Mouse (Mus musculus): ENCODE results near the gene Srarp. TPM values are rescaled to one million over a fixed set of nuclear protein-coding genes. Genes with fewer than 3 reads are reported as not detected.
A peak's percentile ranks its signal among the peaks of the same experiment; 100 is the strongest.

The Srarp gene
- total RNA-seq, 4 experiments from 2014 or later: 3.4 to 4.9 (median 3.6) TPM

GRCm38 (mm10) chr4:141425484-141426479, 10.1 kb downstream of the Srarp start:
- DNase-seq (ENCODE audit: low spot score in 2 of 2): peak; percentile 59 to 61

GRCm38 (mm10) chr4:141423691-141424431, 12.0 kb downstream of the Srarp start:
- no peak for DNase-seq (ENCODE audit: low spot score in 2 of 2)

- no peak for DNase-seq (ENCODE audit: low spot score in 2 of 2)
Measured at GRCm38 (mm10) chr4:141423288-141423687, 12.6 kb downstream of the Srarp start.

GRCm38 (mm10) chr4:141422841-141423240, 13.1 kb downstream of the Srarp start:
- no peak for DNase-seq (ENCODE audit: low spot score in 2 of 2)

- no peak for DNase-seq (ENCODE audit: low spot score in 2 of 2)
Measured at GRCm38 (mm10) chr4:141421423-141421822, 14.5 kb downstream of the Srarp start.

- DNase-seq (ENCODE audit: low spot score in 2 of 2): no peak
Measured at GRCm38 (mm10) chr4:141420886-141421285, 15.0 kb downstream of the Srarp start.

- DNase-seq (ENCODE audit: low spot score in 2 of 2): no peak
Measured at GRCm38 (mm10) chr4:141420192-141420829, 15.6 kb downstream of the Srarp start, which contains the start of gene Hspb7. TSS of gene Hspb7 (plus strand) at chr4:141420779.

GRCm38 (mm10) chr4:141419398-141420191, 16.3 kb downstream of the Srarp start:
- DNase-seq (ENCODE audit: low spot score in 2 of 2): no peak

- no peak for DNase-seq (ENCODE audit: low spot score in 2 of 2)
Measured at GRCm38 (mm10) chr4:141415924-141416323, 20.0 kb downstream of the Srarp start, which contains the start of gene Clcnkb. TSS of gene Clcnkb (minus strand) at chr4:141416014.

GRCm38 (mm10) chr4:141411430-141411992, 24.4 kb downstream of the Srarp start:
- DNase-seq (ENCODE audit: low spot score in 2 of 2): no peak

GRCm38 (mm10) chr4:141408577-141408976, 27.3 kb downstream of the Srarp start:
- no peak for DNase-seq (ENCODE audit: low spot score in 2 of 2)

- no peak for DNase-seq (ENCODE audit: low spot score in 2 of 2)
Measured at GRCm38 (mm10) chr4:141406516-141407299, 29.2 kb downstream of the Srarp start.

GRCm38 (mm10) chr4:141405314-141405622, 30.6 kb downstream of the Srarp start:
- no peak for DNase-seq (ENCODE audit: low spot score in 2 of 2)

GRCm38 (mm10) chr4:141404518-141405313, 31.2 kb downstream of the Srarp start:
- peak; percentile 82 to 92 for DNase-seq (ENCODE audit: low spot score in 2 of 2)

GRCm38 (mm10) chr4:141400171-141400570, 35.7 kb downstream of the Srarp start:
- no peak for DNase-seq (ENCODE audit: low spot score in 2 of 2)

GRCm38 (mm10) chr4:141398545-141398944, 37.4 kb downstream of the Srarp start, which contains the start of gene Clcnka:
TSS of gene Clcnka (minus strand) at chr4:141398724.
- no peak for DNase-seq (ENCODE audit: low spot score in 2 of 2)

GRCm38 (mm10) chr4:141397861-141398260, 38.0 kb downstream of the Srarp start:
- DNase-seq (ENCODE audit: low spot score in 2 of 2): no peak

- DNase-seq (ENCODE audit: low spot score in 2 of 2): no peak
Measured at GRCm38 (mm10) chr4:141394751-141395150, 41.2 kb downstream of the Srarp start.

- no peak for DNase-seq (ENCODE audit: low spot score in 2 of 2)
Measured at GRCm38 (mm10) chr4:141391293-141391692, 44.6 kb downstream of the Srarp start.
